Mouse (Mus musculus) cerebral cortex, adult 2 months (tissue): Measurements from ENCODE around the gene Ifih1.

Experiments
- WGBS: fragments of 180-500 bp; shearing (Covaris S2); methylation state at CpG from one replicate; pipeline ENCODE4 v1.1.7; 2018; 5-methylcytosine and 5-hydroxymethylcytosine counted together

Ifih1 gene

GRCm38 (mm10) chr2:62646014-62646645 is at the start of gene Ifih1:
Gene Ifih1, minus strand, starts transcription at chr2:62646255.
- WGBS = 2% methylated on average over 30 of the region's 30 CpGs

- whole genome bisulfite sequencing = 53% methylated on average over 6 of the region's 6 CpGs
These were observed 39.9 kb upstream of the Ifih1 start for GRCm38 (mm10) chr2:62685934-62686333.

GRCm38 (mm10) chr2:62684989-62685595 is 39.0 kb upstream of the Ifih1 start:
- 42% methylated on average over 3 of the region's 3 CpGs for WGBS

- WGBS = 33% methylated on average over 8 of the region's 8 CpGs
These were observed 35.6 kb upstream of the Ifih1 start for GRCm38 (mm10) chr2:62681667-62682066.

GRCm38 (mm10) chr2:62672788-62673187 is 26.7 kb upstream of the Ifih1 start:
- WGBS = 96% methylated on average over 5 of the region's 5 CpGs

GRCm38 (mm10) chr2:62670767-62671166 is 24.7 kb upstream of the Ifih1 start:
- 84% methylated on average over 4 of the region's 4 CpGs for WGBS

- WGBS = 76% methylated on average over 5 of the region's 5 CpGs
These were observed 24.2 kb upstream of the Ifih1 start for GRCm38 (mm10) chr2:62670301-62670700.

- 87% methylated on average over 3 of the region's 3 CpGs for WGBS
These were observed 23.8 kb upstream of the Ifih1 start for GRCm38 (mm10) chr2:62669848-62670247.

- WGBS = 80% methylated on average over 1 of the region's 1 CpGs
These were observed 19.5 kb upstream of the Ifih1 start for GRCm38 (mm10) chr2:62665536-62665935.

GRCm38 (mm10) chr2:62664839-62665238 is 18.8 kb upstream of the Ifih1 start:
- 51% methylated on average over 7 of the region's 7 CpGs for whole genome bisulfite sequencing

GRCm38 (mm10) chr2:62664135-62664670 is 18.1 kb upstream of the Ifih1 start, which contains the start of gene Gca:
Gene Gca, plus strand, starts transcription at chr2:62664285.
- 1% methylated on average over 43 of the region's 43 CpGs for WGBS

GRCm38 (mm10) chr2:62662560-62662959 is 16.5 kb upstream of the Ifih1 start:
- 68% methylated on average over 3 of the region's 3 CpGs for WGBS

GRCm38 (mm10) chr2:62660565-62660964 is 14.5 kb upstream of the Ifih1 start:
- WGBS = 64% methylated on average over 6 of the region's 6 CpGs

- WGBS = 92% methylated on average over 1 of the region's 1 CpGs
These were observed 10.0 kb upstream of the Ifih1 start for GRCm38 (mm10) chr2:62656072-62656471.

- WGBS = 42% methylated on average over 7 of the region's 7 CpGs
These were observed 8.7 kb upstream of the Ifih1 start for GRCm38 (mm10) chr2:62654519-62655338.

- 90% methylated on average over 4 of the region's 4 CpGs for WGBS
These were observed 6.4 kb upstream of the Ifih1 start for GRCm38 (mm10) chr2:62652466-62652865.

- WGBS = 88% methylated on average over 4 of the region's 4 CpGs
These were observed 5.8 kb upstream of the Ifih1 start for GRCm38 (mm10) chr2:62651890-62652289.

- 39% methylated on average over 6 of the region's 6 CpGs for WGBS
These were observed 725 bp upstream of the Ifih1 start for GRCm38 (mm10) chr2:62646671-62647289.

GRCm38 (mm10) chr2:62645475-62645874 is 580 bp downstream of the Ifih1 start:
- 59% methylated on average over 12 of the region's 12 CpGs for WGBS

- 94% methylated on average over 5 of the region's 5 CpGs for WGBS
These were observed 1.2 kb downstream of the Ifih1 start for GRCm38 (mm10) chr2:62644891-62645290.

GRCm38 (mm10) chr2:62643405-62644305 is 2.4 kb downstream of the Ifih1 start:
- 20% methylated on average over 21 of the region's 21 CpGs for WGBS
